Mouse (Mus musculus) lung, postnatal 4 days (tissue): ENCODE measurements at regions not wholly inside any gene's neighbourhood (a gene's known extent, or its start where the extent isn't known, plus 50 kb on each side); places are given as distances from the start of the nearest gene placed in this dataset.

Experiments used
- DNase-seq, 2 experiments: peaks; one replicate each; pipeline ENCODE4 v3.0.0; 2021

GRCm38 (mm10) chr4:12240941-12241571, 69.2 kb upstream of the Fam92a start:
- DNase-seq, result peak in 1 of 2 experiments; percentile 63

- DNase-seq, result no peak
Observed at GRCm38 (mm10) chr4:12230731-12231130, 58.9 kb upstream of the Fam92a start.
